Mouse (Mus musculus): ENCODE measurements around the gene Tram2.

- TF ChIP-seq CTCF (IDR thresholded peaks at IDR 0.05; ENCODE audit: low read depth) (no peak), EP300 (IDR thresholded peaks at IDR 0.05; ENCODE audit: low read depth) (0 out of 2 replicates have a peak, but pooled peaks have one; percentile 17)
Observed at GRCm38 (mm10) chr1:20973389-20973788, 105.6 kb downstream of the Tram2 start.
